Mouse (Mus musculus) hindbrain, embryonic 16.5 days (tissue): ENCODE results near the gene Card10. TPM values are rescaled to one million over a fixed set of nuclear protein-coding genes. Genes with fewer than 3 reads are reported as not detected.

Experiments used
- polyA plus RNA-seq: library from polyadenylated mRNA; unstranded; fragments of >200 nt; fragmentation: Nextera tagmentation; extraction: Ambion mirVana; gene quantifications from 2 replicates; pipeline ENCODE4 v1.2.1, GENCODE M21; 2015

Gene Card10
- polyA plus RNA-seq, 1 experiment from 2014 or later: 2.5 TPM

Other genes with a start within 250 kb of the Card10 start
- gene Rac2, start 230.3 kb downstream of the Card10 start, polyA plus RNA-seq: 4.0 and 5.7 TPM in 2 replicates
- 6.2 and 6.4 TPM in 2 replicates for gene Cyth4, start 206.0 kb downstream of the Card10 start, polyA plus RNA-seq
- gene Elfn2, start 84.3 kb downstream of the Card10 start, polyA plus RNA-seq: 11.6 and 13.3 TPM in 2 replicates
- gene Mfng, start 29.6 kb downstream of the Card10 start, polyA plus RNA-seq: 19.7 and 20.1 TPM in 2 replicates
- 15.9 and 17.5 TPM in 2 replicates for gene Cdc42ep1, start 39.6 kb upstream of the Card10 start, polyA plus RNA-seq
- not detected in 2 replicates for gene Lgals2, start 52.5 kb upstream of the Card10 start, polyA plus RNA-seq
- 46.1 and 51.8 TPM in 2 replicates for gene Gga1, start 74.1 kb upstream of the Card10 start, polyA plus RNA-seq
- gene Gm49510, start 96.6 kb upstream of the Card10 start, polyA plus RNA-seq: 0.11 TPM in 1 of 2 replicates, not detected in the other
- 4.5 and 6.7 TPM in 2 replicates for gene Sh3bp1, start 96.7 kb upstream of the Card10 start, polyA plus RNA-seq
- gene Pdxp, start 110.9 kb upstream of the Card10 start, polyA plus RNA-seq: 94.7 and 96.9 TPM in 2 replicates
- 105 and 169 TPM in 2 replicates for gene Lgals1, start 123.7 kb upstream of the Card10 start, polyA plus RNA-seq
- gene Nol12, start 131.9 kb upstream of the Card10 start, polyA plus RNA-seq: 63.6 and 68.1 TPM in 2 replicates
- 36.1 and 40.4 TPM in 2 replicates for gene Triobp, start 144.7 kb upstream of the Card10 start, polyA plus RNA-seq
- gene H1f0, start 225.4 kb upstream of the Card10 start, polyA plus RNA-seq: 200 and 206 TPM in 2 replicates
- gene Galr3, start 238.8 kb upstream of the Card10 start, polyA plus RNA-seq: 0.14 TPM in 1 of 2 replicates, not detected in the other